In the genomic region with DNA sequence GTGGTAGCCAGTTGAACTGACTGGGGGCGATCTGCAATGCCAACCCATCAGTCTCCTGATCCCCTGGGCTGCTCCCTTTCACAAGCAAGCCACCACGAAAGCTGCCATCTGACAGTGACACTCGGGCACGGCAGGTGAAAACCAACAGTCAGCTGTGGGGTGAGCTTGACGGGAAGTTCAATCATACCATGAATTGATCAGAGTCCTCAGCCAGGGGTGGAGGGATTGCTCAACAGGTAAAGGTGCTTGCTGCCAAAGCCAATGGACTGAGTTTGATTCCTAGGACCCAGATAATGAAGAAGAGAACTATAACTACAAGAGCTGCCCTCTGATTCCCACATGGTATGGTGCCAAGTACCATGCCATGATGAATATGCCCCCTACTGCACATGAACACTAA, we compare ENCODE assay signal across 35 mouse cellular contexts.
"Had no signal": no experiment of that assay in that cellular context is flagged by ENCODE, and none has a peak within 500 bp of the region (broad histone marks: within the 10 kb centered on the region; RNA-seq: fewer than 3 reads in every experiment).

No protein-coding gene starts in this region.

- H3K27ac ChIP-seq: heart, embryonic 10.5 days; heart, embryonic 13.5 days; heart, embryonic 15.5 days; hindbrain, embryonic 10.5 days; hindbrain, embryonic 12.5 days; hindbrain, embryonic 13.5 days; hindbrain, embryonic 14.5 days; hindbrain, embryonic 15.5 days; hindbrain, postnatal 0 days; intestine, embryonic 15.5 days; kidney, embryonic 15.5 days; kidney, postnatal 0 days; layer of hippocampus, adult 2 months had no signal

- H3K9me3 ChIP-seq: heart, embryonic 10.5 days; heart, embryonic 12.5 days; heart, embryonic 13.5 days; heart, embryonic 15.5 days; hindbrain, embryonic 10.5 days; hindbrain, embryonic 12.5 days; hindbrain, embryonic 13.5 days; hindbrain, embryonic 15.5 days; intestine, embryonic 15.5 days; kidney, embryonic 15.5 days had no signal

- DNase-seq: heart, postnatal 10 days; heart, postnatal 14 days; heart, postnatal 36 days; heart, postnatal 4 days; kidney, adult 11 months; kidney, adult 18-20 months; kidney, adult 2 months; kidney, adult 8-10 months; kidney, adult 9 months; kidney, postnatal 10 days; kidney, postnatal 14 days; kidney, postnatal 25 days; kidney, postnatal 36 days; kidney, postnatal 4 days; layer of hippocampus, adult 9-11 months; layer of hippocampus, postnatal 36 days had no signal

- H3K4me2 ChIP-seq: heart, embryonic 11.5 days; heart, embryonic 12.5 days; heart, embryonic 13.5 days; heart, embryonic 15.5 days; hindbrain, embryonic 12.5 days; hindbrain, embryonic 13.5 days; hindbrain, embryonic 14.5 days; hindbrain, embryonic 15.5 days; intestine, embryonic 15.5 days; kidney, embryonic 15.5 days had no signal

- ATAC-seq: hindbrain, embryonic 16.5 days; hindbrain, postnatal 0 days; inflammation-experienced regulatory T-cells, adult 6 months; intestine, embryonic 15.5 days; intestine, embryonic 16.5 days; intestine, postnatal 0 days had no signal

- H3K9ac ChIP-seq: heart, embryonic 12.5 days; heart, embryonic 13.5 days; heart, embryonic 15.5 days; hindbrain, embryonic 12.5 days; hindbrain, embryonic 13.5 days; hindbrain, embryonic 14.5 days; hindbrain, embryonic 15.5 days; intestine, embryonic 15.5 days; kidney, embryonic 15.5 days had no signal

- H3K36me3 ChIP-seq: heart, embryonic 10.5 days; heart, embryonic 12.5 days; heart, embryonic 13.5 days; heart, embryonic 15.5 days; hindbrain, embryonic 10.5 days; hindbrain, embryonic 12.5 days; hindbrain, embryonic 13.5 days; hindbrain, embryonic 15.5 days; intestine, embryonic 15.5 days; kidney, embryonic 15.5 days had no signal

- H3K27me3 ChIP-seq: hindbrain, embryonic 15.5 days; intestine, embryonic 15.5 days had no signal

- H3K4me3 ChIP-seq: heart, embryonic 10.5 days; heart, embryonic 12.5 days; heart, embryonic 13.5 days; heart, embryonic 15.5 days; hindbrain, embryonic 10.5 days; hindbrain, embryonic 12.5 days; hindbrain, embryonic 13.5 days; hindbrain, embryonic 15.5 days; intestine, embryonic 15.5 days; kidney, embryonic 15.5 days; layer of hippocampus, adult 2 months had no signal
